15 mouse cellular contexts compared by ENCODE assay signal in genomic region chr15:80363821-80364715, GRCm38 (mm10).
DNase-seq lines count a peak whose midpoint lies in the region; ATAC-seq and TF ChIP-seq lines count a peak whose summit lies in the region.
"Had no signal": no experiment of that assay in that cellular context is flagged by ENCODE, and none has a peak within 500 bp of the region (broad histone marks: within the 10 kb centered on the region; RNA-seq: fewer than 3 reads in every experiment).

No protein-coding gene starts in this region.

- peaks cover 4% of the 10 kb centered on the region; the same call in 1 of the 2 replicates for H3K4me1 ChIP-seq in liver, postnatal 0 days (ENCODE audit: insufficient read depth)
- peaks cover 30% of the 10 kb centered on the region for H3K4me1 ChIP-seq in forebrain, embryonic 10.5 days
- peaks cover 10% of the 10 kb centered on the region for H3K4me1 ChIP-seq in midbrain, embryonic 15.5 days

- TF ChIP-seq CTCF in left cerebral cortex, adult 2 months (IDR thresholded peaks at IDR 0.05): no peak
- no peak for TF ChIP-seq CTCF in liver, postnatal 0 days (IDR thresholded peaks at IDR 0.05; ENCODE audit: low read depth)

- H3K4me3 ChIP-seq in left cerebral cortex, adult 2 months: no peak overlapping the region
- no peak overlapping the region for H3K4me3 ChIP-seq in liver, postnatal 0 days (ENCODE audit: low read depth, low read length)
- H3K4me3 ChIP-seq in forebrain, embryonic 10.5 days: no peak overlapping the region
- H3K4me3 ChIP-seq in midbrain, embryonic 15.5 days: no peak overlapping the region
- H3K4me3 ChIP-seq: forebrain, embryonic 12.5 days; megakaryocyte, embryonic 14.5 days had no signal

- intact Hi-C loops in left cerebral cortex, adult 2 months (cut with DNase I): loop anchor here (5.0 to 10.0 kb wide), 2 partner anchors 268 to 331 kb away; no protein-coding TSS in a partner anchor

- no peaks in the 10 kb centered on the region for H3K27me3 ChIP-seq in liver, postnatal 0 days (ENCODE audit: insufficient read depth, low read length)
- 0 out of 2 replicates have a peak, but pooled peaks cover 7% of the 10 kb centered on the region for H3K27me3 ChIP-seq in forebrain, embryonic 10.5 days (ENCODE audit: poor library complexity, severe bottlenecking)
- no peaks in the 10 kb centered on the region for H3K27me3 ChIP-seq in midbrain, embryonic 15.5 days (replicated peaks)

- peak; percentile 45 for DNase-seq in adrenal gland, adult 8-10 months
- no peak for DNase-seq in adrenal gland, postnatal 4 days (ENCODE audit: low spot score in 2 of 2)
- peak; percentile 58 for DNase-seq in A20 (ENCODE audit: low read depth, low spot score)
- DNase-seq in left cerebral cortex, adult 2 months (ENCODE audit: extremely low spot score in 1 of 2, low spot score in 2 of 2): peak; percentile 32 to 35
- DNase-seq in liver, postnatal 0 days: no peak
- DNase-seq in forebrain, embryonic 10.5 days (ENCODE audit: extremely low spot score, low spot score): no peak
- DNase-seq in embryo, embryonic 11 days: no peak
- DNase-seq: cerebellum, adult 18-20 months; gastrocnemius, postnatal 25 days; layer of hippocampus, postnatal 36 days; lung, embryonic 14.5 days had no signal

- H3K36me3 ChIP-seq in liver, postnatal 0 days (replicated peaks; ENCODE audit: insufficient read depth, low read length): no peaks in the 10 kb centered on the region
- no peaks in the 10 kb centered on the region for H3K36me3 ChIP-seq in forebrain, embryonic 10.5 days (replicated peaks)
- no peaks in the 10 kb centered on the region for H3K36me3 ChIP-seq in midbrain, embryonic 15.5 days (replicated peaks)
- H3K36me3 ChIP-seq: forebrain, embryonic 12.5 days had no signal

- no peak overlapping the region for H3K4me2 ChIP-seq in liver, postnatal 0 days (ENCODE audit: low read depth, low read length)
- no peak overlapping the region for H3K4me2 ChIP-seq in midbrain, embryonic 15.5 days
- H3K4me2 ChIP-seq: forebrain, embryonic 12.5 days; lung, embryonic 14.5 days had no signal

- no peaks in the 10 kb centered on the region for H3K9me3 ChIP-seq in liver, postnatal 0 days (ENCODE audit: low read length)
- no peaks in the 10 kb centered on the region for H3K9me3 ChIP-seq in forebrain, embryonic 10.5 days
- H3K9me3 ChIP-seq in midbrain, embryonic 15.5 days: no peaks in the 10 kb centered on the region
- H3K9me3 ChIP-seq: forebrain, embryonic 12.5 days; megakaryocyte, embryonic 14.5 days had no signal

- H3K27ac ChIP-seq in left cerebral cortex, adult 2 months: peak overlapping the region; percentile 18; the same call in 1 of the 2 replicates
- no peak overlapping the region for H3K27ac ChIP-seq in liver, postnatal 0 days (ENCODE audit: low read depth)
- H3K27ac ChIP-seq in forebrain, embryonic 10.5 days: no peak overlapping the region
- H3K27ac ChIP-seq in midbrain, embryonic 15.5 days: no peak overlapping the region
- H3K27ac ChIP-seq: hindbrain, postnatal 0 days had no signal

- TF ChIP-seq EP300 in liver, postnatal 0 days (IDR thresholded peaks at IDR 0.05; ENCODE audit: low read depth): no peak

- H3K9ac ChIP-seq in liver, postnatal 0 days (replicated peaks): no peak overlapping the region
- H3K9ac ChIP-seq in midbrain, embryonic 15.5 days: no peak overlapping the region
- H3K9ac ChIP-seq: forebrain, embryonic 12.5 days; lung, embryonic 14.5 days had no signal

- whole genome bisulfite sequencing in liver, postnatal 0 days (ENCODE audit: insufficient replicate concordance): 55% methylated on average over 13 of the region's 13 CpGs
- 77% methylated on average over 13 of the region's 13 CpGs for WGBS in forebrain, embryonic 10.5 days
- 73% methylated on average over 13 of the region's 13 CpGs for WGBS in midbrain, embryonic 15.5 days

- peak; percentile 25; the same call in 1 of the 2 replicates for ATAC-seq in liver, postnatal 0 days
- ATAC-seq in midbrain, embryonic 15.5 days (replicated peaks): no peak
- ATAC-seq: hindbrain, postnatal 0 days had no signal

Comparison
In these comparisons a context has a peak if more than half of its experiments do, and no peak if none do; other contexts are left out.
1. DNase-seq: peak in adrenal gland, adult 8-10 months (single experiment), A20 (single experiment) and left cerebral cortex, adult 2 months (2 of 2); none in adrenal gland, postnatal 4 days (0 of 2), liver, postnatal 0 days (single experiment), forebrain, embryonic 10.5 days (single experiment) and embryo, embryonic 11 days (single experiment).